Mouse (Mus musculus): ENCODE data around the gene Slc26a6.

Gene Slc26a6

DNA sequence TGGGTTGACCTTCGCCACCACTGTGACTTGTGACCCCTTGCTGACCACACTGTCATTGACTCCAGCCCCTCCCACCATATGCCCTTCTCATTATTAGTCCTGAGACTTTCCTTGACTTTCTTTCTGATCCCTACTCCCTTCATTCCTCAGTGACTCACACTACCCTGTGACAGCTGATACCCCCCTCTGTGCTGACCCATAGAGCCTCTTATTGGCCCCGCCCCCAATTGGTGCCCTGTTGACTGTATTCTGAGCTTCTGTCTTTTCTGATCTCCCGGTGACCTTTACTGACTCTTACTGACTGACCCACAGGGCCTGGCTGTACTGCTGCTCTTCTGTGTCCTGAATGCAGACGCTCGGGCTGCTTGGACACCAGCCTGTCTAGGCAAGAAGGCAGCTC is 7.7 kb upstream of the Slc26a6 start:
- no peak for DNase-seq (ENCODE audit: low read depth, low spot score)

- peak; percentile 59 for DNase-seq (ENCODE audit: low read depth, low spot score)
Observed at GRCm38 (mm10) chr9:108847374-108847773, 5.7 kb upstream of the Slc26a6 start.

GRCm38 (mm10) chr9:108848419-108848818 is 4.7 kb upstream of the Slc26a6 start:
- DNase-seq (ENCODE audit: low read depth, low spot score), result peak; percentile 72

DNA sequence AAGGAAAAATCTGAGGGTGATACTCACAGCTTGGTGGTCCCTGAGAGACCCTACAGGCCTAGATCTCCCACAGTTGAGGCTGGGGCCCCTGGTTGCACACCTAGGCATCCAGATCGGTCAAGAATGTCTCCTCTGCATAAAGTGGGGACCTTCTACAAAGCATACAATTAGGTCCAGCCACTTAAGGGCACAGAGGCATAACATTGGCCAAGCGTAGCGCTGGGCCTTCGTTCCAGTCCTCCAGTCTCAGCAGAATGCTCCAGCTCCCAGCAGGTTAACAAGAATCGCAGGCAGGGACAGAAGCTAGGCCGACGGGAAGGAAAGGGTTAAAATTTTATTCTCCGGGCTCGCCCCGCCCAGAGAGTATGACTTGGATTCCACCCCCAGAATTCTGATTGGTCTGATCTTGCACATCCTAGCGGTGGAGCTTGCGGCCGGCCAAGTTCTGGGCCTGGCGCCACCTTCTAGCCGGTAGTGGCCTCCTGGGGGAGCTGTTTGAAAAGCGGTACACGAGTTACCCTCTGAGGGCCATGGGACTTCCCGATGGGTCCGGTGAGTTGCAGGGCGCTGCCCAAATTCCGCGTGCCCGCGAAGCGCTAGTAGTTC is 655 bp downstream of the Slc26a6 start:
- DNase-seq (ENCODE audit: low read depth, low spot score), result peak; percentile 98

DNA sequence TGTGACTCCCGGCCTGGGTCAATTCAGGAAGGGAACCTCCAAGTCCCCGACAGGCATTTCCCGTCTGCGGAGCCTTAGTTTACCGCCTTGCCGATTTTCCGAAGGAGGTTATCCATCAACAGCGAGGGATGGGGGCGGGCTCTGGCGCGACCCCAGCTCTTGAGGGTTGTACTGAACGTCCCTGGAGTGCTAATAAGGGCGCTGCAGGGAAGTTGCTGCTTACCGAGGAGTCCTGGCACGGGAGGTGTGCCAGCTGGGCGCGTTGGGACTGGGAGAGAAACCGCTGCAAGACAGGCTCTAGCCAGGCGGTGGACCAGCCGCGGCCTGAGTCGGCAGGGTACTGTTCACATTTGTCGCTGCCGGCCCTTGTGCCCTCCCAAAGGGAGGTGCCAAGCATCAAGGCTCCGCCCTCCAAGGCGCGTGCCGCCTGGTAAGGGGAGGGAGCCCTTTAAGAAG is 1.2 kb downstream of the Slc26a6 start:
- peak; percentile 96 for DNase-seq (ENCODE audit: low read depth, low spot score)

GRCm38 (mm10) chr9:108855335-108855734 is 2.3 kb downstream of the Slc26a6 start:
- DNase-seq (ENCODE audit: low read depth, low spot score), result no peak

- DNase-seq (ENCODE audit: low read depth, low spot score), result no peak
Observed at GRCm38 (mm10) chr9:108858792-108859527, 5.9 kb downstream of the Slc26a6 start.

GRCm38 (mm10) chr9:108912308-108912707 is 59.2 kb downstream of the Slc26a6 start:
- DNase-seq (ENCODE audit: low read depth, low spot score), result no peak

DNA sequence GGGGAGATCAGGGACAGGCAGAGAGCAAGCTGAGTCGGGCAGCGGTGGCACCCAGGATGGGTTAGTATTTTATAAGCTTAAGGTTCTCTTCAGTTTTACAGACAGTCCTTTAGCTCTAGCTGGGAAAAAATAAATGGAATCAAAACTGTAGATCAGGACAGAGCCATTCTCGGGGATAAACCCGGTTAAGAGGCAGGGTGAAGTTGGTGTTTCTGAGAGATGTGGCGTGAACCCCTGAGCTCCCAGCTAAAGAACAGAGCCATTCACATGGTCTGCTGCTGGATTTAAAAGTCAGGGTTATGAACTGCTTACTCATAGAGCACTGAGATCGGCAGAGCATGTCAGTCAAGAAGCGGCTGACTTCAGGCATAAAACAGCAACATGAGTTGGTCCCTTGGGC is 60.1 kb downstream of the Slc26a6 start:
- no peak for DNase-seq (ENCODE audit: low read depth, low spot score)

GRCm38 (mm10) chr9:108913621-108914020 is 60.5 kb downstream of the Slc26a6 start:
- DNase-seq (ENCODE audit: low read depth, low spot score), result no peak

- no peak for DNase-seq (ENCODE audit: low read depth, low spot score)
Observed at GRCm38 (mm10) chr9:108914491-108914890, 61.4 kb downstream of the Slc26a6 start, which contains the start of gene Tmem89. Gene Tmem89 (plus strand): TSS chr9:108914619.

GRCm38 (mm10) chr9:108925897-108926296 is 72.8 kb downstream of the Slc26a6 start:
- no peak for DNase-seq (ENCODE audit: low read depth, low spot score)

GRCm38 (mm10) chr9:108928424-108928823 is 75.3 kb downstream of the Slc26a6 start:
- DNase-seq (ENCODE audit: low read depth, low spot score), result no peak

- DNase-seq (ENCODE audit: low read depth, low spot score), result no peak
Observed at GRCm38 (mm10) chr9:108935991-108936390, 82.9 kb downstream of the Slc26a6 start.

DNA sequence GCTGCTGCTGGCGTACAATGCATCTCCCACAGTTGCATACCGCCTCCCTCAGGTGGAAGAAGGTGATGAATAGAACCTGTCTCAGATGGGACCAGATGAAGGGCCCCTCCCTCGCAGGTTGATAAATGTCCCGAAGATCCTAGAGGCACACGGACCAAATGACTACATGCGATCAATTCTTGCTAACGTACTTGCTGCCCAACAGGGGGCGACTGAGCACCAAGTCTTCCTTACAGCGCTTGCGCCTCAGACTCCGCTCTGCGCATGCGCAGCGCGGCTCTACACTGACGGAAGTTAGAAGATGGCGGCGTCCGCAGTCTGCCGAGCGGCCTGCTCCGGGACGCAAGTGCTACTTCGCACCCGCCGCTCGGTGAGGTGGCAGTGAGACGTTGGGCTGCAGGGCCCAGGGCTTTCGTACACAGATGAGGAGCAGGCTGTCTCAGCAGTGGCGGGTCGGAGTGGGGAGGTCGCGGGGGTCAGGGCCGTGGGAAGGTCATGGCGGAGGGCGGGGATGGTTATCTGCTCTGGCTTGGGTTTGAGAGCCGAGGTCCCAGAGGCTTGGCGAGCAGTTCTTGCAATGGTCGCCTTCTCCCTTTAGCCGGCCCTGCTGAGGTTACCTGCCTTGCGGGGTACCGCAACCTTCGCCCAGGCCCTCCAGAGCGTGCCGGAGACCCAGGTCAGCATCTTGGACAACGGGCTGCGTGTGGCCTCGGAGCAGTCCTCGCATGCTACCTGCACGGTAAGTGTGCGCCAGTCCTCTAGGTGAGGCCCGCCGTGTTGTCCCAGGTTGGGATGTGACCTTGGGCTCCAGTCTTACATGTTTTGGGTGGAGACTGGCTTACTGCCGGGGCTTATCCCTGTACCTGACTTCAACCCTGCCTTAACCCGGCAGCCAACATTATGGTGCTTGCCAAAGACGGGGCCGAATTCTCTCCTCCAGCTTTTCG is 83.6 kb downstream of the Slc26a6 start, which contains the start of gene Uqcrc1:
Gene Uqcrc1 (plus strand): TSS at position 216 of the 947 bp plus-strand sequence.
- DNase-seq (ENCODE audit: low read depth, low spot score), result peak; percentile 100

GRCm38 (mm10) chr9:108945111-108945510 is 92.0 kb downstream of the Slc26a6 start:
- no peak for DNase-seq (ENCODE audit: low read depth, low spot score)

GRCm38 (mm10) chr9:108945608-108946007 is 92.5 kb downstream of the Slc26a6 start:
- no peak for DNase-seq (ENCODE audit: low read depth, low spot score)

GRCm38 (mm10) chr9:108949231-108949966 is 96.3 kb downstream of the Slc26a6 start:
- DNase-seq (ENCODE audit: low read depth, low spot score), result no peak

DNA sequence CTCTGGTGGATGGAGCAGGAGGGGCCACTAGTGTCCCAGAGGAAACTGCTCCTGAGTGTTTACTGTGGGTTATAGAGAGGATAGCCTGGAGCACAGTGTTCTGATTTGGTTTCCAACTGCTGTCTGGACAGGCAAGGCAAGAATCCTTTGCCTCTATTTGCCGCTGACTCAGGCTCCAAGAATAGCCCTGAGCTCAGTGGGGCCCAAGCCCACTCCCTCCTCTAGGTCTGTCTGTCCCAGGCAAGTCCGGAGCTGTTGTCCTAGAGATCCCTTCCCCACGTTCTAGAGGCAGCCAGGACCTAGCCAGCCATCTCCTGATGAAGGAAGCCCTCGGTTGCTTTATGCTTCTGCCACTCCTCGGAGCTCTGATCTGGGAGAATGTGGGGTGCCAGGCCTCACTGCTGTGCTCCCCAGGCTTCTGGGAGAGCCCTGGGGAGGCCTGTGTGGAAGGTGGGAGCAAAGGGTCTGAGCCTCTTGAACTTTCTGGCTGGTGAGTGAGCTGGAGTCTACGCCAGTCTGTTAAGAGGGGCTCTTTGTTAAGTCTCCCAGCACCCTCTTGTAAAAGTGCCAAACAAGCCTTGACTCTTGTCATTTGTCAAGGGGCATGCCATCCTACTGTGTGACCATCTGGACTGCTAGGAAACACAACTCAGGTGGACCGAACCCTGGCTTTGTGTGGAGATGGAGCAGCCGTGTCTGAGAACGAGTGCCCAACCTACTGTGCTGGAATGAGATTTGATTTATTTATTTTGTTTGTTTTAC is 97.1 kb downstream of the Slc26a6 start:
- DNase-seq (ENCODE audit: low read depth, low spot score), result no peak

DNA sequence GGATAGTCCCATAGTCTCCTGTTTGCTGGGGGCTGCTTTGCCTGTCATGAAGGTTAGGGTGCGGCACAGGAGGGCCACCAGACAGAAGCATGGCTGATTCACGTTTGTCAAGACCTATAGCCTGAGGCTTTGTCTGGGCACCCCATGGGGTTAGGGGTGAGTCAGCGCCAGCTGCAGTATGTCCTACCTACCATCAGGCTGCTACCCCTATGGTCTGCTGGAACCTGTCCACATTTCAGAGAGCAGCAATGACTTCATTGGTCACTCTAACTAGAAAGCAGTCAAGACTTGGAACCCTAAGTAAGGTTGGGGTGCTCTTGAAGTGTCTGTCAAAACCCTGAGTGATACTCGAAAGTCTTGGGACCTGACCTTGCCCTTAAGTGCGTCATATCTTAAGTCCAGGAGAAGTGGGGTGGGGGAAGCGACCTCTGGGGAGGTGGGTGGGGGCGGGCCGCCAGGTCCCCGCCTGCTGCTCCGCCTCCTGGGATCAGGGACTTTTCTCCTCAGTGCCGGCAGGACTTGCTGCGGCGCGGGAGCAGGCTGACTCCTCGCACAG is 100.1 kb downstream of the Slc26a6 start, which contains the start of gene Col7a1:
Gene Col7a1 (plus strand): TSS at position 506 of the 556 bp plus-strand sequence.
- DNase-seq (ENCODE audit: low read depth, low spot score), result peak; percentile 39
